Mouse (Mus musculus): ENCODE data around the gene Apbb1ip. TPM values are rescaled to one million over a fixed set of nuclear protein-coding genes. Genes with fewer than 3 reads are reported as not detected.
A peak's percentile ranks its signal among the peaks of the same experiment; 100 is the strongest.

Apbb1ip gene
- total and polyA plus RNA-seq, 2 experiments from 2014 or later: 1.6 to 5.3 TPM

- Histone ChIP-seq H3K27ac (ENCODE audit: low read depth) (peak overlapping the region; percentile 86), H3K9ac (replicated peaks; ENCODE audit: low read depth, low read length) (peak overlapping the region; percentile 83), H3K4me1 (ENCODE audit: control insufficient read depth, insufficient read depth) (peaks cover 15% of the 10 kb centered on the region; the same call in 1 of the 2 replicates), H3K4me2 (ENCODE audit: low read depth, low read length) (peak overlapping the region; percentile 80), H3K36me3 (replicated peaks; ENCODE audit: control insufficient read depth, insufficient read depth, low read length) (0 out of 2 replicates have a peak, but pooled peaks cover 5% of the 10 kb centered on the region), H3K4me3 (ENCODE audit: low read depth, low read length) (peak overlapping the region; percentile 94), H3K9me3 (replicated peaks; ENCODE audit: control insufficient read depth, low read length) (no peaks in the 10 kb centered on the region), H3K27me3 (ENCODE audit: control insufficient read depth, insufficient read depth, low read length) (no peaks in the 10 kb centered on the region)
- DNase-seq (ENCODE audit: low spot score) (no peak), ATAC-seq (ENCODE audit: insufficient read depth, low read depth) (no peak)
- TF ChIP-seq EP300 (IDR thresholded peaks at IDR 0.05; ENCODE audit: low read depth): no peak
- TF ChIP-seq CTCF (IDR thresholded peaks at IDR 0.05; ENCODE audit: low read depth): no peak
- 18% methylated on average over 9 of the region's 9 CpGs for WGBS
These were observed 121.0 kb downstream of the Apbb1ip start for GRCm38 (mm10) chr2:22894932-22895281.

GRCm38 (mm10) chr2:22895282-22896273 lies 121.7 kb downstream of the Apbb1ip start, which contains the start of gene Pdss1:
Gene Pdss1, plus strand, starts transcription at chr2:22895522.
- H3K27ac ChIP-seq (ENCODE audit: low read depth): peak within 1 kb of the TSS; percentile 86
- DNase-seq (ENCODE audit: low spot score): peak; percentile 95
- under 1% methylated on average over 81 of the region's 81 CpGs for WGBS
- peak within 1 kb of the TSS; percentile 94 for H3K4me3 ChIP-seq (ENCODE audit: low read depth, low read length)
- peak within 1 kb of the TSS; percentile 80 for H3K4me2 ChIP-seq (ENCODE audit: low read depth, low read length)
- H3K4me1 ChIP-seq (ENCODE audit: control insufficient read depth, insufficient read depth): peaks cover 15% of the 10 kb centered on the region; the same call in 1 of the 2 replicates
- TF ChIP-seq CTCF (IDR thresholded peaks at IDR 0.05; ENCODE audit: low read depth) (no peak), EP300 (IDR thresholded peaks at IDR 0.05; ENCODE audit: low read depth) (peak; percentile 83)
- H3K27me3 ChIP-seq (ENCODE audit: control insufficient read depth, insufficient read depth, low read length): no peaks in the 10 kb centered on the region
- peak within 1 kb of the TSS; percentile 83 for H3K9ac ChIP-seq (replicated peaks; ENCODE audit: low read depth, low read length)
- H3K36me3 ChIP-seq (replicated peaks; ENCODE audit: control insufficient read depth, insufficient read depth, low read length): 0 out of 2 replicates have a peak, but pooled peaks cover 8% of the 10 kb centered on the region
- H3K9me3 ChIP-seq (replicated peaks; ENCODE audit: control insufficient read depth, low read length): no peaks in the 10 kb centered on the region
- ATAC-seq (ENCODE audit: insufficient read depth, low read depth): peak; percentile 99

GRCm38 (mm10) chr2:22903947-22904346 lies 130.1 kb downstream of the Apbb1ip start:
- no peak overlapping the region for H3K9ac ChIP-seq (replicated peaks; ENCODE audit: low read depth, low read length)
- no peaks in the 10 kb centered on the region for H3K27me3 ChIP-seq (ENCODE audit: control insufficient read depth, insufficient read depth, low read length)
- no peaks in the 10 kb centered on the region for H3K9me3 ChIP-seq (replicated peaks; ENCODE audit: control insufficient read depth, low read length)
- H3K27ac ChIP-seq (ENCODE audit: low read depth): no peak overlapping the region
- no peak for DNase-seq (ENCODE audit: low spot score)
- H3K4me3 ChIP-seq (ENCODE audit: low read depth, low read length): no peak overlapping the region
- TF ChIP-seq CTCF (IDR thresholded peaks at IDR 0.05; ENCODE audit: low read depth) (no peak), EP300 (IDR thresholded peaks at IDR 0.05; ENCODE audit: low read depth) (no peak)
- WGBS: 52% methylated on average over 3 of the region's 3 CpGs
- H3K4me1 ChIP-seq (ENCODE audit: control insufficient read depth, insufficient read depth): no peaks in the 10 kb centered on the region
- H3K36me3 ChIP-seq (replicated peaks; ENCODE audit: control insufficient read depth, insufficient read depth, low read length): peaks cover 56% of the 10 kb centered on the region
- no peak for ATAC-seq (ENCODE audit: insufficient read depth, low read depth)
- H3K4me2 ChIP-seq (ENCODE audit: low read depth, low read length): no peak overlapping the region

GRCm38 (mm10) chr2:22914421-22914820 lies 140.5 kb downstream of the Apbb1ip start:
- H3K4me2 ChIP-seq (ENCODE audit: low read depth, low read length): no peak overlapping the region
- H3K4me1 ChIP-seq (ENCODE audit: control insufficient read depth, insufficient read depth): no peaks in the 10 kb centered on the region
- no peak overlapping the region for H3K27ac ChIP-seq (ENCODE audit: low read depth)
- ATAC-seq (ENCODE audit: insufficient read depth, low read depth): no peak
- H3K9me3 ChIP-seq (replicated peaks; ENCODE audit: control insufficient read depth, low read length): no peaks in the 10 kb centered on the region
- no peak for DNase-seq (ENCODE audit: low spot score)
- peaks cover 58% of the 10 kb centered on the region for H3K36me3 ChIP-seq (replicated peaks; ENCODE audit: control insufficient read depth, insufficient read depth, low read length)
- TF ChIP-seq EP300 (IDR thresholded peaks at IDR 0.05; ENCODE audit: low read depth) (no peak), CTCF (IDR thresholded peaks at IDR 0.05; ENCODE audit: low read depth) (no peak)
- no peak overlapping the region for H3K4me3 ChIP-seq (ENCODE audit: low read depth, low read length)
- 87% methylated on average over 3 of the region's 3 CpGs for WGBS
- H3K9ac ChIP-seq (replicated peaks; ENCODE audit: low read depth, low read length): no peak overlapping the region
- H3K27me3 ChIP-seq (ENCODE audit: control insufficient read depth, insufficient read depth, low read length): no peaks in the 10 kb centered on the region

GRCm38 (mm10) chr2:22918651-22919050 lies 144.8 kb downstream of the Apbb1ip start:
- Histone ChIP-seq H3K4me2 (ENCODE audit: low read depth, low read length) (no peak overlapping the region), H3K4me1 (ENCODE audit: control insufficient read depth, insufficient read depth) (no peaks in the 10 kb centered on the region), H3K27me3 (ENCODE audit: control insufficient read depth, insufficient read depth, low read length) (no peaks in the 10 kb centered on the region), H3K27ac (ENCODE audit: low read depth) (no peak overlapping the region), H3K9me3 (replicated peaks; ENCODE audit: control insufficient read depth, low read length) (no peaks in the 10 kb centered on the region), H3K36me3 (replicated peaks; ENCODE audit: control insufficient read depth, insufficient read depth, low read length) (peaks cover 41% of the 10 kb centered on the region), H3K9ac (replicated peaks; ENCODE audit: low read depth, low read length) (no peak overlapping the region), H3K4me3 (ENCODE audit: low read depth, low read length) (no peak overlapping the region)
- no peak for TF ChIP-seq CTCF (IDR thresholded peaks at IDR 0.05; ENCODE audit: low read depth)
- TF ChIP-seq EP300 (IDR thresholded peaks at IDR 0.05; ENCODE audit: low read depth): no peak
- no peak for ATAC-seq (ENCODE audit: insufficient read depth, low read depth)
- WGBS: 89% methylated on average over 2 of the region's 2 CpGs
- DNase-seq (ENCODE audit: low spot score): no peak

Other genes with a start within 250 kb of the Apbb1ip start
- gene Gad2, start 151.9 kb upstream of the Apbb1ip start, total RNA-seq (2014; rRNA removed; ENCODE audit: low replicate concordance): 0.04 TPM in 1 of 2 replicates, not detected in the other
- gene Gad2, start 151.9 kb upstream of the Apbb1ip start, polyA plus RNA-seq (2015; fragmentation: Nextera tagmentation; extraction: Ambion mirVana): 0.11 and 0.32 TPM in 2 replicates
- gene Pdss1, start 121.4 kb downstream of the Apbb1ip start, total RNA-seq (2014; rRNA removed; ENCODE audit: low replicate concordance): 22.4 and 28.9 TPM in 2 replicates
- gene Pdss1, start 121.4 kb downstream of the Apbb1ip start, polyA plus RNA-seq (2015; fragmentation: Nextera tagmentation; extraction: Ambion mirVana): 32.7 and 33.0 TPM in 2 replicates

Data from heart, postnatal 0 days (tissue).